Mouse (Mus musculus): ENCODE data around the gene Trmt2a.

GRCm38 (mm10) chr16:18201620-18202019 lies 46.9 kb upstream of the Trmt2a start:
- no peak for TF ChIP-seq TAL1 (IDR thresholded peaks at IDR 0.05; ENCODE audit: low read length)
- TF ChIP-seq GATA1 (IDR thresholded peaks at IDR 0.05; ENCODE audit: low read length) = no peak

Measured in erythroblast, embryonic 14.5 days (primary cell).